Mouse (Mus musculus) heart, adult 2 months (tissue): ENCODE data around the gene Wfdc2. TPM values are rescaled to one million over a fixed set of nuclear protein-coding genes. Genes with fewer than 3 reads are reported as not detected.

Experiments
- DNase-seq, 2 experiments: peaks; one replicate each; pipeline ENCODE4 v3.0.0; 2021
- H3K27ac ChIP-seq: fragments of 200-600 bp; 2 replicates; pipeline ENCODE4 v1.8.1; 2022
- H3K27me3 ChIP-seq: fragments of 200-500 bp; 2 replicates; pipeline ENCODE4 v1.6.1; 2012; ENCODE audit warnings: mild to moderate bottlenecking, low read length, inconsistent platforms, mixed read lengths; ENCODE audit not compliant: control insufficient read depth, insufficient read depth
- H3K36me3 ChIP-seq: fragments of 200-500 bp; 2 replicates; pipeline ENCODE4 v1.6.1; 2012; ENCODE audit warnings: low read length, inconsistent platforms; ENCODE audit not compliant: control insufficient read depth, insufficient read depth
- H3K4me1 ChIP-seq: fragments of 200-500 bp; 2 replicates; pipeline ENCODE4 v1.6.1; 2011; ENCODE audit warnings: low read length; ENCODE audit not compliant: control insufficient read depth, insufficient read depth
- H3K4me3 ChIP-seq: fragments of 200-600 bp; 2 replicates; pipeline ENCODE4 v1.8.1; 2022
- H3K79me2 ChIP-seq: fragments of 200-500 bp; replicated peaks from 2 replicates; pipeline ENCODE4 v1.6.1; 2012; ENCODE audit warnings: mild to moderate bottlenecking, inconsistent platforms, low read length, moderate library complexity, mixed read lengths; ENCODE audit not compliant: control insufficient read depth, insufficient read depth
- H3K9ac ChIP-seq: fragments of 200-500 bp; 2 replicates; pipeline ENCODE4 v1.6.1; 2012; ENCODE audit warnings: low read depth, mild to moderate bottlenecking, control low read depth, inconsistent platforms, low read length, mixed read lengths
- CTCF ChIP-seq: fragments of 200-600 bp; IDR thresholded peaks from 2 replicates; pipeline ENCODE4 v1.8.1; 2022; ENCODE audit warnings: antibody characterized with exemption, mild to moderate bottlenecking, moderate library complexity
- EP300 ChIP-seq: fragments of 200-500 bp; IDR thresholded peaks from 2 replicates; pipeline ENCODE4 v1.6.1; 2011; ENCODE audit warnings: low read depth, low read length, control low read depth; ENCODE audit not compliant: insufficient read depth
- POLR2A ChIP-seq: fragments of 200-500 bp; IDR thresholded peaks from 2 replicates; pipeline ENCODE4 v1.6.1; 2011; ENCODE audit warnings: mild to moderate bottlenecking, low read depth, low read length, control low read depth; ENCODE audit not compliant: insufficient read depth
- WGBS: fragments of 180-500 bp; shearing (Covaris S2); methylation state at CpG from one replicate; pipeline ENCODE4 v1.1.7; 2018; 5-methylcytosine and 5-hydroxymethylcytosine counted together
- intact Hi-C: fragments of 180-260 bp; cut with DNase I; formaldehyde crosslinking; loops from one replicate; pipeline ENCODE4 v1.15.1; 2025
- long read RNA-seq: library from polyadenylated mRNA; stranded (forward); transcript quantifications from one replicate; pipeline ENCODE4 v2.0.0, GENCODE M21; 2021
- polyA plus RNA-seq: library from polyadenylated mRNA; depleted of rRNA; stranded (reverse); fragments of >200 nt; gene quantifications from 2 replicates; pipeline ENCODE4 v1.2.3, GENCODE M21; 2012; rRNA removed
- total RNA-seq, 2 experiments: library from RNA; stranded (reverse); gene quantifications; 2 replicates each; pipeline ENCODE4 v1.2.3; 2021

Wfdc2 gene
- total RNA-seq = 1 to 10 TPM in 1 of 2 experiments, under 1 TPM in 1; 0.43 to 1.3 TPM
- polyA plus RNA-seq = 0.50 and 78.4 TPM in 2 replicates
- long read RNA-seq = 0 reads

DNA sequence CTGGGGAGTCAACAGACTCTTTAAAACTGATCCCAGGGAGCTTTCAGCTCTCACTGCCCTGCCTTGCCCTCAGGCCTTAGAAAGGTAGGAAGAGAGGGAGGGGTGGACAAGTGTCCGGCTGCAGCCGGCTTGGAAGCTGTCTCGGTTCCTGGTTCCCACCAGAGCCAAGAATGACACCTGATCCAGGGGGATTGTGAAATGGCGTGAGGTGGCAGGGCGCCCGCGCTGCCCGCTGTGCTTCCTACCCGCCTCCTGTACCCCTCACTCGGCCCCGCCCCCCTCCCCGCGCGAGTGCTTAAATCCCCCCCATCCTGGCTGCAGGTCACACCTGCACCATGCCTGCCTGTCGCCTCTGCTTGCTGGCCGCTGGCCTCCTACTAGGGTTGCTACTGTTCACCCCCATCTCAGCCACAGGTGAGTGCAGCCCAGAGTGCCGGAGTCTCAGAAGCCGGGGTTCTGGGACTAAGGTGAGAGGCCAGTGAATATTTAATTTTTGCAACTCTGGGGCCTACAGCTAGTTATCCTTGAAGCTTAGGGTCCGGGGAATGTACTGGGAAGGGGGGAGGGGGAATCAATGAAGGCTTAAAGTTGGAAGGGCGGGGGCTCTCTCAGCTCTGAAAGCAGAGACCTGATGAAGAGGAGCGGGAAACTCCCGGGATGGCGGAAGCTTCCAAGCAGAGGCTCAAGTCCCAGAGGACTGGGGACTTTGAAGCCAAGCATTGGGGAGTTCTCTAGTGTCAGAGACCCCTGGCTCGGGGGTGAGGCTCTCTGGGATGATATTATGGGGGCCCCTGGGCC lies at the start of gene Wfdc2:
Gene Wfdc2 (plus strand): TSS at position 23 of the 798 bp plus-strand sequence.
- intact Hi-C loops = no loop called here
- H3K27me3 ChIP-seq = peaks cover 5% of the 10 kb centered on the region
- no peak within 1 kb of the TSS for H3K27ac ChIP-seq
- no peak for TF ChIP-seq CTCF
- no peak for TF ChIP-seq POLR2A
- TF ChIP-seq EP300 = no peak
- no peaks in the 10 kb centered on the region for H3K79me2 ChIP-seq
- peaks cover 1% of the 10 kb centered on the region; the same call in 1 of the 2 replicates for H3K4me1 ChIP-seq
- 20% methylated on average over 24 of the region's 24 CpGs for WGBS
- peak within 1 kb of the TSS; percentile 33 for H3K4me3 ChIP-seq
- H3K36me3 ChIP-seq = no peaks in the 10 kb centered on the region
- peak in 1 of 2 experiments; percentile 26 for DNase-seq
- H3K9ac ChIP-seq = no peak within 1 kb of the TSS; the same call in 1 of the 2 replicates

- peak overlapping the region; percentile 66 for H3K27ac ChIP-seq
- TF ChIP-seq POLR2A (peak; percentile 31; the same call in 1 of the 2 replicates), EP300 (peak; percentile 78; the same call in 1 of the 2 replicates), CTCF (no peak)
- no peak overlapping the region for H3K9ac ChIP-seq
- no peaks in the 10 kb centered on the region for H3K79me2 ChIP-seq
- DNase-seq = peak; percentile 55 to 74
- 32% methylated on average over 8 of the region's 8 CpGs for WGBS
- no peaks in the 10 kb centered on the region for H3K27me3 ChIP-seq
- no peak overlapping the region for H3K4me3 ChIP-seq
- no peaks in the 10 kb centered on the region for H3K36me3 ChIP-seq
- peaks cover 11% of the 10 kb centered on the region for H3K4me1 ChIP-seq
- intact Hi-C loops = no loop called here
These were observed 48.8 kb upstream of the Wfdc2 start for GRCm38 (mm10) chr2:164513389-164513788.

GRCm38 (mm10) chr2:164514916-164515315 lies 47.3 kb upstream of the Wfdc2 start:
- TF ChIP-seq POLR2A = no peak
- no peak for TF ChIP-seq EP300
- no peak for TF ChIP-seq CTCF
- DNase-seq = no peak
- H3K4me1 ChIP-seq = peaks cover 11% of the 10 kb centered on the region
- WGBS = 76% methylated on average over 3 of the region's 3 CpGs
- H3K27ac ChIP-seq = no peak overlapping the region; the same call in 1 of the 2 replicates
- no peak overlapping the region for H3K9ac ChIP-seq
- H3K27me3 ChIP-seq = no peaks in the 10 kb centered on the region
- H3K36me3 ChIP-seq = no peaks in the 10 kb centered on the region
- intact Hi-C loops = no loop called here
- H3K4me3 ChIP-seq = no peak overlapping the region
- no peaks in the 10 kb centered on the region for H3K79me2 ChIP-seq

GRCm38 (mm10) chr2:164515897-164516296 lies 46.3 kb upstream of the Wfdc2 start:
- H3K27ac ChIP-seq = no peak overlapping the region
- H3K4me1 ChIP-seq = peaks cover 11% of the 10 kb centered on the region
- WGBS = 55% methylated on average over 9 of the region's 9 CpGs
- no peak overlapping the region for H3K9ac ChIP-seq
- no peak overlapping the region for H3K4me3 ChIP-seq
- H3K36me3 ChIP-seq = no peaks in the 10 kb centered on the region
- DNase-seq = no peak
- no peaks in the 10 kb centered on the region for H3K27me3 ChIP-seq
- TF ChIP-seq CTCF (no peak), EP300 (no peak), POLR2A (no peak)
- intact Hi-C loops = loop anchor here (2.0 kb wide), 1 partner anchor 29 kb away; the partner anchor contains the start of gene Dbndd2
- H3K79me2 ChIP-seq = no peaks in the 10 kb centered on the region

GRCm38 (mm10) chr2:164516592-164516991 lies 45.6 kb upstream of the Wfdc2 start:
- no peak for DNase-seq
- peaks cover 11% of the 10 kb centered on the region for H3K4me1 ChIP-seq
- no peaks in the 10 kb centered on the region for H3K27me3 ChIP-seq
- H3K9ac ChIP-seq = no peak overlapping the region
- no peak overlapping the region for H3K27ac ChIP-seq
- WGBS = 75% methylated on average over 11 of the region's 11 CpGs
- H3K79me2 ChIP-seq = no peaks in the 10 kb centered on the region
- H3K36me3 ChIP-seq = no peaks in the 10 kb centered on the region
- TF ChIP-seq POLR2A = no peak
- intact Hi-C loops = loop anchor here (2.0 kb wide), 1 partner anchor 30 kb away; the partner anchor contains the start of gene Dbndd2
- H3K4me3 ChIP-seq = no peak overlapping the region
